Mouse (Mus musculus) heart, postnatal 25 days (tissue): ENCODE results near the gene Ikzf3. TPM values are rescaled to one million over a fixed set of nuclear protein-coding genes. Genes with fewer than 3 reads are reported as not detected.

ENCODE experiments used
- DNase-seq: peaks from one replicate; pipeline ENCODE4 v3.0.0; 2022; ENCODE audit warnings: low spot score
- intact Hi-C: fragments of 180-260 bp; cut with DNase I; formaldehyde crosslinking; loops from one replicate; pipeline ENCODE4 v1.15.1; 2025
- total RNA-seq, 2 experiments: library from RNA; stranded (reverse); gene quantifications; 2 replicates each; pipeline ENCODE4 v1.2.3; 2021

Ikzf3 gene
- total RNA-seq, 2 experiments from 2014 or later: 0.44 to 0.61 TPM

DNA sequence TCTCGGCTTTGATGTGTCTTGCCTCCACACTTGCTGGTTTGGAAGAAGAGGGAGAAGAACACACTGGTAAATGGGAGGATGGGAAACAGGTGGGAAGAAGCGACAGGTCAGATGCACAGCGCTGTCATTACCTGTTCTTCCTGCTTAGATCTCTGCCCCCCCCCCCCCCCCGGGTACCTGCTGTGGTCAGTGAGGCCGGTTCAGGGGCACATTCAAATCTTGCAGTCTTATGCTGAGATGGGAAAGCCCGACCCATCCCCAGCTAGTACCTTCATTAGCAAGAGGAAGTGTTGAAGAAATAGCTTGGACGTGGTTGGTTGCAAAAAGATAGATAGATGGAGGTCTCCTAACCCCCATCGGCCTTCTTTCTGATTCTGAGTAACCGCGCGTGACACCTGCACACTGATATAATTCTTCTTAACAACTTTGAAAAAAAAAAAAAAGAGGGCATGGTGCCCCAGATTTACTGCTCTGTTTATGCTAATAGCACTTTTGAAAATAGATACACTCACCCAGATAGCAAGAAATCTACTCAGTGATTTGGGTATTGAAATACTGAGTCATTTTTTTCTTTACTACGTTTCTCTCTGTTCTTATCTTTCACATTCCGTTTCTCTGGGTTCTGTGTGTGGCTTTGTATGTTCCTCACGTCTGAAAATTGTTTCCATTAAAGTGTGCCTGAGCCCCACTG, 68.7 kb downstream of the Ikzf3 start:
- no peak for DNase-seq
- intact Hi-C loops: no loop called here

DNA sequence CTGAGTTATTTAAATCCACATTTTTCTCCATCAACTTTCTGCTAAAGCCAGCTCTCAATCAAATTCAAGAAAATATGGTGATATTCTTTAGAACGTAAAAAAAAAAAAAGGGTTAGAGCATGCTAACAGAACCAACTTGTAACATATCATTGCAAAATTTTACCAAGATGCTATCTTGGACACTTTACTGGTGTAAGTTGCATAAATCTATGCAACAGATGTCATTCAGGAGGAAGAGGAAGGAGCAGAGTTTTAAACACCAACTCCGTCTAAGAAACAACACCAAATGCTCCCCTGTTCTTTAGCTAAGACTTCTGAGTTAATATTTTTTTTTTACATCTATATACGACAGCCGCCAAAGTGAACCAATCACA, 69.4 kb downstream of the Ikzf3 start:
- intact Hi-C loops: no loop called here
- DNase-seq: no peak

GRCm38 (mm10) chr11:98475630-98476433, 70.0 kb downstream of the Ikzf3 start:
- no peak for DNase-seq
- intact Hi-C loops: no loop called here

- intact Hi-C loops: no loop called here
- DNase-seq: no peak
These were observed 70.9 kb downstream of the Ikzf3 start for GRCm38 (mm10) chr11:98474967-98475366.

DNA sequence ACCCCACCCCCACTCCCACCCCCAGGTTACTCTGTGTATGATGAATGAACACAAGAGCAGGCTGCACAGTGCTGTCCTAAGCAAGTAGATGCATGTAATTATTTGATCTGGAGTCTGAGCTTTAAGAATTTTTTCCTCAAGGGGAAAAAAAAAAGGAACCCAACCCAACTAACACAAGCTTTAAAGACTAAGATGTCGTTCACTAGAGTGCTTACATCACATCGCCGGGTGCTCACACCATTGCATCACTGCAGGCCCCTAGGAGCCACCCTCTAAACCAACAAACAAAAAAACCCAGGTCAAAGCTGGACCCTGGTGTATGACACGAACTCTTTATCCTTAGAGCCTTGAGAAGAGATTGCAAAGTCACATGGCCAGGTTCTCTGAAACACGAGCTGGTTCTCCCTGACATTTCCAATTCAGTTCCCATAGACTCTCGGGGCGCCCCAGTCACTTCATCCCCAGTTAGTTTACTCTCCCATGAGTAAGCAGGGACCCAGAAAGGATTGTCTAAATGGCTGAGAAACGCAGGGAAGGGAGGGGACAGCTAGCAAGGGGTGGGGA, 71.8 kb downstream of the Ikzf3 start:
- no peak for DNase-seq
- intact Hi-C loops: no loop called here

GRCm38 (mm10) chr11:98472696-98473095, 73.1 kb downstream of the Ikzf3 start:
- intact Hi-C loops: no loop called here
- DNase-seq: no peak

- intact Hi-C loops: no loop called here
- no peak for DNase-seq
These were observed 75.0 kb downstream of the Ikzf3 start for GRCm38 (mm10) chr11:98470795-98471194.

- no peak for DNase-seq
- intact Hi-C loops: no loop called here
These were observed 75.8 kb downstream of the Ikzf3 start for GRCm38 (mm10) chr11:98469761-98470714.

- no peak for DNase-seq
- intact Hi-C loops: no loop called here
These were observed 81.3 kb downstream of the Ikzf3 start for GRCm38 (mm10) chr11:98464516-98464915.

DNA sequence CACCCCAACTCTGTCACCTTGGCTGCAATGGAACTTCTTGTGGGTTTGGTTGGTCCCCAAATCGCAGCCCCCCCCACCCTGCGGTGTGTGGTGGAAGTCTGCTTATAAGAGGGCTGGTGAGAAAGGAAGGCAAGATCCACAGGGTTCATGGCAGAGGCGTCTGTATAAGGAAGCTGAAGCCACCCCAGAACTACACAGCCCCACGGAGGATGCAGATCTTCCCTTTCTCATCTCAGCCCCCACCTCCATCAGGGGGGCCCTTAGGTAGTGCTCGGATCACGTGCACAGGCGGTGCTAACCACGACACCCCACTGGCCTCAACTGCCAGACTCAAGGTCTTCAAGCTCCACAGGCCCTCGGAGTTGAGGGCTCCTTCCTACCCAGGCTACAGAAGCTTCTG, 81.9 kb downstream of the Ikzf3 start:
- DNase-seq: no peak
- intact Hi-C loops: no loop called here

GRCm38 (mm10) chr11:98462255-98462654, 83.6 kb downstream of the Ikzf3 start:
- intact Hi-C loops: no loop called here
- DNase-seq: no peak

DNA sequence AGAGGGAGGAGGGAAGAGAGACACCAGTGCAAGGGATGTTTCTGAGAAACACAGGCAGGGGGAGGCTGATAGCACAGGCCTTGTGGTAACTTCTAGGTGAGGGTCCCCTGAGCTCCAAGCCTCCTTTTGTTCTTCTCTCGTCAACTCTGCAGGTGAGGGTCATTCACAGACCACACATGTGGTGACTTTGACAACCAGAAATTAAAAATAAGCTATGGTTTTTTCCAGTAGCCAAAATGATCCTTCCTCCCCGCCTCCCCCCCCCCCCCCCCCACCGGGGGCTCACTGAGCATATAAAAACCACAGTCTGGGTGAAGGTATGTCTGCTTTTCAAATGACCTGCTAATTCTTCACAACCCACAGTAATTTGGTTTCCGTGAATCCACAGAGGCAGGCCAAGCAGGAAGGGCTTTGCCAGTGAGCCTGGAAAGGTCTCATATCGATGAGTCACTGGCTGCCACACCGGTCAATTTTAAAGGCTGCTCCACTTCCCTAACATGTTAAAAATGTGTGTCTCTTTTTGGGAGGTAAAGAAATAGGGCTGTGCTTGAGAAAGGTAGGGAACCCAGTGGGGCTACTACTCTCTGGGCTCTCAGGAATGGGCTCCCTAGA, 84.6 kb downstream of the Ikzf3 start:
- intact Hi-C loops: no loop called here
- no peak for DNase-seq

DNA sequence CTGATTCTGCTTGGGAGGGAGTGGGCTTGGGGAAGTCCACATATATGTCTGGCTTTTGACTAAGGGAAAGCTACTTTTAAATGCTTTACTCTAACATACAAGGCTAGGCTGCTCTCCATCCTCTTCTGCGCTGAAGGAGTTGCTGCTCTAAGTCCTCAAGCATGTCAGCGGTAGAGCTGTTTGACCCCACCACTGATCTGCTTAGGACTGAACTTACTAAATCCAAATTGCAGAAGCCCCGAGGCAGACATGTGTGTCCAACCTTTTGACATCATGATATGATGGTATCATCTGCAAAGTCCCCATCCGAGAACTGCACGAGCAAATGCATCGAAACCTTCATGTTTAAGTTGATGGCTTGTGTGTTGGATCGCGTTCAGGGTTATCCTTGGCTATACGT, 86.0 kb downstream of the Ikzf3 start:
- intact Hi-C loops: no loop called here
- no peak for DNase-seq

DNA sequence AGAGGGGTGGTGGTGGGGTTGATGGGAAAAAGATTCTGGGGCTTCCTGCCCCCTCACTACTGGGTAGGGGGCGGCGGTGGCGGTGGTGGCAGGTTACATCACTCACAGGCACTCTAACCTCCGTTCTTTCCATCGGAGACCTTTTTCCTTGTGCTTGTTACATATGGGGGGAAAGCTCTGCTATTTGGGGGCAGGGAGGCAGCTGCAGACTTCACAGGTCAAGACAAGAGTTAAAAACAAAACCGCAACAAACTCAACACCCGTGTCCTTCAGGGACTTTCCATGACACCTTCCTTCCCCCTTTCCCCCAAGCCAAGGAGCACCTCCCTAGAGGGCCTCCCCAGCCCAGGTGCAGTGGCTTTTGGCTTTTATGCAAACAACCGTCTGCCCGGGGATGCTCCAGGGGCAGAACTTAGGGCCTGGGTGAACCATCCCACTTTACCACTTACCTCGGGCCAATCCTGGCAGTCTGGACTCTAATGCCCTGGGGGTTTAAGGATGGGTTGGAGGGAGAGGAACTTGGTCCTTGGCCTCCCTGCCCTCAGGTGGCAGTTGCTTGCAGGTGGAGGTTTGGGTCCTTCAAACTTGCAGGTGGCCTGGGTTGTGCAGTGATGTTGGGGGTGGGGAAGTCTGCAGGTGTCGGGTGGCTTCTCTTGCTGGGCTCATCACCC, 86.6 kb downstream of the Ikzf3 start:
- DNase-seq: no peak
- intact Hi-C loops: no loop called here

- intact Hi-C loops: no loop called here
These were observed 87.5 kb downstream of the Ikzf3 start for GRCm38 (mm10) chr11:98458121-98458990.

GRCm38 (mm10) chr11:98457367-98458120, 88.3 kb downstream of the Ikzf3 start:
- peak; percentile 49 for DNase-seq
- intact Hi-C loops: loop anchor here (1.0 to 2.0 kb wide), 2 partner anchors 115 to 193 kb away; no protein-coding TSS in a partner anchor

More at GRCm38 (mm10) chr11:98458121-98458990, 87.5 kb downstream of the Ikzf3 start:
- no peak for DNase-seq

GRCm38 (mm10) chr11:98456945-98457344, 88.9 kb downstream of the Ikzf3 start:
- intact Hi-C loops: loop anchor here (1.0 to 2.0 kb wide), 2 partner anchors 115 to 192 kb away; no protein-coding TSS in a partner anchor
- DNase-seq: no peak
